Mouse (Mus musculus) frontal cortex, postnatal 14 days (tissue): ENCODE measurements around the gene Celf2.
"Not testable (repeated sequence)": the region's sequence is repeated elsewhere in the genome, so short reads cannot be mapped to it uniquely, and the experiment has no call there.

ENCODE experiments used
- DNase-seq, 2 experiments: peaks; one replicate each; pipeline ENCODE4 v3.0.0; 2022; ENCODE audit warnings: low spot score in 2 of 2

Gene Celf2

DNA sequence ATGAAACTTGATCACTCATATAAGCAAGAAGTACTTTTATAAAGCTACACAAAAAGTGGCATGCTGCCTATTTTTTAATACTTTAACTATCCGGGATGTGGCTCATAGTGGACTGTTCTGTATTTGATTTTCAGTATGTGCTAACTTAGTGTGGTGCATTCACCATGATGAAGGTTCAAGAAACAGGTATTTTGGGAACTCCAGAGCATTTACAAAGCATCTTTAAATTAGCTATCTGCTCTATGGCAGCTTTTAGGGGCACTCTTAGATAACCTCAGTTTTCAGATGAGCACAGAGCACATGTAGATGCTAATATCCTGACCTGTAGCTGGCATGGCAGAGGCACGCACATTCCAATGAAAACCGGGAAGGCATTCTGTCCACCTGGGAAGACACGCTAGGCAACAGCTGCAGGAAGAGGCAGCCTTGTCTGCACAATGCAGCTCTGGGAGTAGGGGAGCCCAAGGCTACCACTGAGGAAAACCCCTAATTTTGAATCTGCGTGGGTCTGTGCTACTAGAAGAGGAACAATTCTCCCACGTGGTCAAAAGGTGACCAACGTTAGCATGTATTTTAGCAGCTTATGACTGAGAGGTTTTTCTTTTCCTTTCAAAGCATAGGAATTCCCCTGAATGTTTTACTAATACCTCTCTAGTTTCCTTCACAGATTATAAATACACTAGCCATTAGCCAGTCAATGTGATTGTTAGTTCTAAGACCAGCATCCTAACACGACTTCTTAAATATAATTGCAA, 911.1 kb downstream of the Celf2 start:
- no peak for DNase-seq

GRCm38 (mm10) chr2:6594736-6595135, 914.6 kb downstream of the Celf2 start:
- no peak for DNase-seq

- no peak for DNase-seq
Observed at GRCm38 (mm10) chr2:6594160-6594559, 915.2 kb downstream of the Celf2 start.

DNA sequence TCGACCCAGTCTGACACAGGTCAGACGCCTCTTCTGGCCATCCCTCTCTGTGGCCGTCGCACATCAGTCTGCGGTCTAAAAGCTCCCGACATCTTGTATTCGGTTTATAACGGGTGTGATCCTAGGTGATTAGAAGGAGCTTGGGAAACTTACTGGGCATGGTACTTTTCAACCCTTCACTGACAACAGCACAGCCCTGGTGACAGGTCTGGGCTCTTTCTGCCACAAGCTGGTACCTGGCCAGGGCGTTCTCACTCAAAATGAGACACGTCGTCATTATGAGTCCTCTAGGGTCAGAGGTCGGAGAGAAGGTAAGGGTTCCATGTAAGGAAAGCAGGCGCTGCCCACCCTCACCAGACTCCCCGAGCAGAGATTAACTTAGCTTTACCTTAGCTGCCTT, 915.6 kb downstream of the Celf2 start:
- DNase-seq, result no peak

GRCm38 (mm10) chr2:6586122-6586681, 923.2 kb downstream of the Celf2 start:
- DNase-seq, result no peak

GRCm38 (mm10) chr2:6585069-6585754, 924.2 kb downstream of the Celf2 start:
- no peak for DNase-seq

DNA sequence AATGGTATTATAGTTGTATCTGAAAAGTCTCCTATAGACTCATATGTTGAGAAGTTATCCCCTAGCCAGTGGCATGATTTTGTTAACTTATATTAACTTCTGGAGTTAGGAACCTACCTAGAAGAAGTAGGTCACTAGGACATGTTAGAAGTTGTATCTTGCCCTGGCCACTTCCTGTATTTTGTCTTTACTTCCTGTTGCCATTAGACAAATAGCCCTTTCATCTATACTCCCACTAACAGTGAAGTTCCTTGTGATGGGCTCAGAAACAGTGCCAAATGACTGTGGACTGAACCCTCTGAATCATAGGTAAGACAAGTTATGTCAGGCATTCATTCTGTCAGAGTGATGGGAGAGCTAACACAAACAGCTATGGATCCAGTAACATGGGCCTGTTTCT, 926.7 kb downstream of the Celf2 start:
- DNase-seq, result no peak

DNA sequence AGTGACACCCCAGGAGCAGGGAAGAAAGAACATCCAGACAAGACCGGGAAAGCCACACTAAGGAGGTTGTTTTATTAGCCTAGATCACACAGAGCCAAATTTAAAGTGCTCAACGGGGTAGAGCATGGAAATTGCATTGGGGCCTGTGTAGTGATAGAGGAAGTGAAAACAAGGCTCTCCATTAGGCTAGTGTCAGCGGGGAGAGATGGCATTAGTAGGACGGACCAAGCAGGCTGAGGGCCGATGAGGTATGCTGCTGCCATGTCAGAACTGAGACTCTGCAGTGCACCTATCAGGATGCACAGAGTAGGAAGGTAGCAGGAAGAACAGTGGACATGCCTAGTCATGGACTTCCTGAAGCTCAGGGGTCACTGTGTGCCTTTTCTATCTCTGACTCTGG, 929.3 kb downstream of the Celf2 start:
- no peak for DNase-seq

- not testable (repeated sequence) for DNase-seq
Observed at GRCm38 (mm10) chr2:6575316-6575715, 934.0 kb downstream of the Celf2 start.

GRCm38 (mm10) chr2:6573640-6574039, 935.7 kb downstream of the Celf2 start:
- DNase-seq, result no peak

DNA sequence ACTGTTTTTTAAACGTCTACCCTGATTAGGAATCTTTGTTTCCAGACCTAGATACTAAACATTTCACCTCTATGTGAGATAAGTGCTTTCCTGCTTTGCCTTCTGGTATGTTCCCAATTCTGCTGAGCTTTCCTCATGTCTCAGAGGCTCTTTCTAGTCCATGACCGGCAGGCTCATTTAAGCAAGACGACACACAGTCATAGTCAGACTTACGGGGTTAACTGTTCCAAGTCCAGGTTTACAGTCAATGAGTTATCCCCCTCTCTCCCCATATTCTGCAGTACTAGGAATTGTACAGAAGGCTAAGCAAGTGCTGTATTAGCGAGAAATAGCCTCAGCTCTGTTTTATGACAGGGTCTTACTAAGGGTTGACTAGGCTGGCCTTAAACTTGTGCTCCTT, 936.4 kb downstream of the Celf2 start:
- no peak for DNase-seq

GRCm38 (mm10) chr2:6569040-6569542, 940.3 kb downstream of the Celf2 start:
- DNase-seq, result no peak

DNA sequence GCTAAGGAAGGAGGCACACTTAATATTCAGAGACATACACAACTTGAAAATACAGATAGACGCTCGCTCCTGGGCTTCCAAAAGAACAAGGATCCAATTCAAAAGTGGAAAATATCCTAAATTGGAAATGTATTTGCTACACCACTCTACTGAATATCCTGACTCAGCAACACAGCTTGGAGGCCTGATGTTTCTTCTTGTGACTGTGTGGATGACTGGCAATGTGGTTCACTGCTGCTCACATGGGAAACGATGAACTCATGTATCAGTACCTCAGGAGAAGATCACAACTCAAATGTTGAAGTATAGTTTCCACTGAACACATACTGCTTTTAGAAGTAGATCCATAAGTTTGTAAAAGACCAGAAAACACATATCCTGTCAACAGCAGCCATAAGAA, 944.2 kb downstream of the Celf2 start:
- no peak for DNase-seq

GRCm38 (mm10) chr2:6561337-6561736, 948.0 kb downstream of the Celf2 start:
- no peak for DNase-seq

- DNase-seq, result no peak
Observed at GRCm38 (mm10) chr2:6560802-6561201, 948.6 kb downstream of the Celf2 start.

DNA sequence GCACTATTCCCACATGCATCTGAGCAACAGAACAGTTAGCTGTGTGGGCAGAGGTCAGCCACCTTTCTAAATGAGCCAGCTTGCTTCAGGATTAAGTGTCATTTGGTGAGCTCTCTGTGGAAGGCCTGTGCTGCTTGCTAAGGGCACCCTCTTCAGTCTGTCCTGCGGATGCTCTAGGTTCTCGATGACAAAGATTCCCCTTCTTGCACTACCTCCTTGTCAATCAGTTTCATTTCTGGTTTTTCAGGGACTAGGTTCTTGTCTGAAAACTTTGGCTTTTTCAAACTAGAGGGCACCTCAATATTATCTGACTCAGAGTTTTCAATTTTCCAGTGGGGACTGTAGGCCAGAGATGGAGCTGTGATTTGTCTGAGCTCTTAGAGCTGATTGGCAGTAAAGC, 949.8 kb downstream of the Celf2 start:
- DNase-seq, result no peak

- DNase-seq, result peak in 1 of 2 experiments; percentile 8
Observed at GRCm38 (mm10) chr2:6558303-6559254, 950.8 kb downstream of the Celf2 start.

DNA sequence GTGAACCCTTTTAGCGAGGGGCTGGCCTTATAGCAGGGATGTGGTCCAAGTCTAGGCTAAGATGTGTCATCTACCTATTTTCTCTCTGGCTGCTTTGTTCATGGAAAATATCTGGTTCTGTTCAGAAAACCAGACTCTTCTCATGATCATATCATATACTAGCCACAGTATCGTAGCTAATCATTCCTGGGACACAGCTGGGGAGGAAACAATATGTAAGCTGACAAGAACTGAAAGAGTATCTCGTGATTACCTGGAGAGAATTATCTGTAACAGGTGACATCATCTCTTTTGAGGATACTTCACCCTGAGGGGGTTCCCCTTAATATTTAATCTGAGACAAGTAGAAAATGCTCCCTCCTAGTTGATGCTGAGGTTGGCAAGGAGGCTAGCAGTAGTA, 951.6 kb downstream of the Celf2 start:
- peak in 1 of 2 experiments; percentile 1 for DNase-seq

DNA sequence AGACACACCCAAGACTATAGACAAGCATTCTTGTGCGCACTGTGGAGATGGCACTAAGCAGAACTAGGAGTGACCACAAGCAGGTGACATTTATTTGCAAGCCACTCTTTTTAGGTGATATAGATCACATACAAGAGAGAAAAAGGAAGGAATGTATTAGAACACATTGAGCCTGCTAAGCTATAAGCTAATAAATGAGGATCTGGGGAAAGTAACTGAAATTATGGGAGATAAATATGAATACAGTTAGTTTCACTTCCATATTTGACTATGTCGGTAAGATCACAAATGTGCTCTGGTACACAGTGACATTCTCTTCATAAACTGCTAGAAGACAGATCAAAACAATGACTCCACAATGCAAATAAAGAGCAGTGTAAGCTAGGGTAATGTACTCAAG, 952.5 kb downstream of the Celf2 start:
- no peak for DNase-seq

- DNase-seq, result no peak
Observed at GRCm38 (mm10) chr2:6553656-6554055, 955.7 kb downstream of the Celf2 start.

DNA sequence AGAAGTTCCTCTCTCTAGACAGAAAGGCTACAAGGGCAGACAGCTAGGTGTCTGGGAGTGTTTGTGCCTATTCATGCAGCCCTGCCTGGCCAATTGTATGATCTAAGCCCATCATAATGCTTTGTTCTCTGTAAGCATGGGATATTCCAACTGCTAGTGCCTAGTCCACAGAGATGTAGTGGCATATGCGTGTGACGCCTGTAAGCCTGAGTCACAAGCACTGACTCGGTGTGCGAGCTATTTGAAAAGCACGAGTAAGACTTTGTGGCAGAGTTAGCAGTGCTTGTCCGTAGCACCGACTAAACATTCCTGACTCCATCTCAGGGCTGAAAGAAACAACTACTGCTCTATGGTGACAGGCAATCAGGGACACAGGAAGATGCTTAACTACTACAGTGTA, 960.1 kb downstream of the Celf2 start:
- no peak for DNase-seq
